Mouse (Mus musculus) kidney, postnatal 14 days (tissue): ENCODE measurements around the gene Rims4.

Experiments
- DNase-seq: peaks from one replicate; pipeline ENCODE4 v3.0.0; 2022; ENCODE audit warnings: mixed read lengths

Gene Rims4

GRCm38 (mm10) chr2:163918317-163919258, at the start of gene Rims4:
TSS of gene Rims4 (minus strand) at chr2:163918683.
- peak; percentile 38 for DNase-seq

GRCm38 (mm10) chr2:163965706-163966105, 47.2 kb upstream of the Rims4 start:
- DNase-seq = no peak

GRCm38 (mm10) chr2:163964606-163965560, 46.4 kb upstream of the Rims4 start:
- no peak for DNase-seq

- no peak for DNase-seq
These were observed 35.3 kb upstream of the Rims4 start for GRCm38 (mm10) chr2:163953622-163954310.

DNA sequence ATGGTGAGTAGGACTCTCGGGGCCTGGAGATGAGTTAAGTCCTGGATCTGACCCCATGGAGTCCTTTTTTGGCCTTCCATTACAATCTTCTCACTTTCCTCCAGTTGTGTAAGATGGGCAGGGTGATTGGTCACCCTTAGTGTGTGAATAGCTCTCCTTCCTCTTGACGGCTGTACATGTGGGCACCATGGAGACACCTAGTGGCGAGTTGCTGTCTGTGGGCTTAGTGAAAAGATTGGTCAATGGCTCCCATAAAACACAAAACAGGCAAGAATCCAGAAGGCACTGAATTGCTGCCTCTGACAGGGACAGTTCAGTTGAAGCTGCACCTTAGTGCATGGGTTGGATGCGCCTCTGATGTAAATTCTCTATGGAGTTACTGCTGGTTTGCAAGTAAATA, 33.3 kb upstream of the Rims4 start:
- DNase-seq = peak; percentile 71

DNA sequence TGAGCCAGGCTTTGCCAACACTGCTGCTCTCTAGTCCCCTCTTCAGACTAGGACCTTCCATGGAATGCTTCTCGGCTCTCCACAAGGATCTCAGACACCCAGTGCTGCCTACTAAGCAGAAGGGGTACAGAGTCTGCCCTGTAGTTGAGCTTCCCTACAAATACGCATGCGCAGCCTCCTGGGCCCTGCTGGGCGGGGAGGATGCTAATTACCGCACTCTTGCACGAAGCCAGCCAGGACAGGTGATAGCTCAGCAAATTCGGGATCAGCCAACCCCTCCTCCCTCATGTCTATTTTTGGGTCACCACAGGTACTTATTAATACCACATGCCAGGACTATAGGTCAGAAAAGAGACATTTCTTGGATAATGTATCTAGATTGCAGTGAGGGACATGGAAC, 29.5 kb upstream of the Rims4 start:
- DNase-seq = no peak

DNA sequence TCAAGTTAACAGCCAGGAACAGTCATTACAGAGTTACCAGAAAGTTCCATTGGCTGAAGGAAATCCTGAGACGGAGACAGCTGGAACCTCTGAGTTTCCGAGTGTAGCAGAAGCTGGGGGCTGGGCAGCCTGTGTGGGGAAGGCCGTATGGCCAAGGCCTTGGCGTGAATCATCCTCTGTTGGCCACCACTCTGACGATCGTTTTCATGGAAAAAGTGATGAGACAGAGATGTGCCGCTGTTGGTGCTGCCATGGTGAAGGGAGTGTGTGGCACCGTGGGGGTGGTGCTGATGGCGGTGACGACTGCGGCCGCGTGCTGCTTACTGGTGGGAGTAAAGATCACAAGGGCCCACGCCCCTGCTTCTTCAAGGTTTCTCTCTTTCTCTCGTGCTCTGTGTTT, 27.7 kb upstream of the Rims4 start:
- DNase-seq = no peak

GRCm38 (mm10) chr2:163944511-163944910, 26.0 kb upstream of the Rims4 start:
- no peak for DNase-seq

- no peak for DNase-seq
These were observed 24.6 kb upstream of the Rims4 start for GRCm38 (mm10) chr2:163943056-163943455.

DNA sequence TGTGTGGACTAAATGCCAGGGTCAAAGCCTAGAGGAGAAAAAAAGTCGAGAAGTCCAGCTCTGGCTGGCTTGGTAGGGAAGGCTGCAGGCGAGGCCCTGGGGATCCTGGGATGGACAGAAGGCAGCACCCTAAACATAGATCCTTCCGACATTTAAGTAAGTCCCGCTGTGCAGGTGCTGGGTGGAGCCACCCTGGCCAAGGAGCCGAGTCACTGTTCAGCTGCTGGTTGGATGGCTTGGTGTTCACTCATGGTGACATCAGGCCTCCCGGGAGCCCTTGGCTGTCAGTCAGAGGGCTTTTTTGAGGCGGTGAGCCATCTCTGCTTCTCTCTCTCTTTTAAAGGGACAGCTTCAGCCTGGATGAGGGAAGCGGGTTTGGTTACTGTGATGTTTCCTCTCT, 21.0 kb upstream of the Rims4 start:
- DNase-seq = no peak

DNA sequence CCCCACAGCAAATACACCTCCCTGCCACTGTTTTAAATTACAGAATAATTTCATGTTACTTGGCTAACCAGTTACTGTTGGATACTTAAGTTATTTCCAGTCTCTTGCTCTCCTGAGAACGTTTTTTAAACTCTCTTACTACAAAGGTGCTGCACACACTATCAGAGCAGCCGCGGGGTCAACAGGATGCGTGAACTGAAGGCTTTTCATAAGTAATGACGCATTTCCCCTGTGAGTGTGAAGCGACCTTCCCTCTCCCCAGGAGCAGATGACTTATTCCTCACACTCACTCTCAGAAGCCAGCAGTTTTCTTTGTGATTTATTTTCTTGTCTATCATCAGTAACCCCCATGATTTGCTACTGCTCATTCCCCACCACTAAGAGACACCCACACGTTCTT, 13.7 kb upstream of the Rims4 start:
- DNase-seq = peak; percentile 20

DNA sequence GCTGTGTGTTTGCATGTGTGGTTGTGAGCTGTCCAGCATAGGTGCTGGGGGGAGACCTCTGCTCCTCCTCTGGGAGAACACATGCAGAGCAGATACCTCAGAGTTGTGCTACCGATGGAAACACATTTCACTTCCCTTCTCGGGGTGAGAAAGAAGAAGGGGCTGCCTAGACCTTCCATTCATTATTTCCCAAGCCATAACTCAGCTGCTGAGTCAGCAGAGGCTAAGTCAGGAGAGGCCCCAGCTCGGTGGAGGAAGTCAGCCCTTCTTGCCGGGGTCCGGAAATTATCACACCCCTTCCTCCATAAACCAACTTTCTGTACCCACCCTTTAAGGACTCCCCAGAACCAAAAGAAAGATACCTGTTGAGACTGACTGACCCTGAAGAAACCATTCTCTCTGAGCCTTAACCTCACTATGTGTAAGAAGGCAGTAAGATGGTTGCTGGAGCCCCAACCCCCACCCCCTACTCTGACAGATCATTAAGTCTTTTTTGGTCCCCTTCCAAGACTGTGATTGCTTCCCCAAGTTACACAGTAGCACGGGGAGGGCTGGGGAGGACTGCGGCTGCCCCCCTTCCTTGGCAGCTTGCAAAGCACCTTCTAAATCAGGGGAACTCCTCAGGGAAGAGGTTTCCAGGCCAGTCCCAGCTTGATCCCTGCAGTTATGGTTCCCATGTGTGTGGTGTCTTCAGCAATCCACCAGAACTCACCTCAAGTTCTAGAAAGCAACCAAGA, 10.1 kb upstream of the Rims4 start:
- no peak for DNase-seq

DNA sequence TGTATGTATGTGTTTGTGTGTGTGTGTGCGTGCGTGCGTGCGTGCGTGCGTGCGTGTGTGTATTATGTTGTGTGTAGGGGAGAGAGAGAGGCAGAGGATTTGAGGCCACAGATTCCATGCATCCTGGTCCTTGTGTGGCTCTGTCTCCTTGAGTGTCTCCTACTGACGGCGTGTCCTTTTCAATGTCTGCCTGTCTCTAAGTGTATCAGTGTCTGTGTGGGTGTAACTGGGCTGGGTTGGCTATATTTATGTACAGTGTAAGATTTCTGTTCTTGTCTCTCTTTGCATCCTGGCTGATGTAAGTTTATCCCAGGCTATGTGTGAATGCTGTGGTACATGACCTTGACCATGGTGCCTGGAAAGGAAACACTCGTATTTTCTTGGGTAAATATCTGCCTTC, 6.6 kb upstream of the Rims4 start:
- no peak for DNase-seq

GRCm38 (mm10) chr2:163924531-163924930, 6.0 kb upstream of the Rims4 start:
- DNase-seq = no peak

- no peak for DNase-seq
These were observed 4.6 kb upstream of the Rims4 start for GRCm38 (mm10) chr2:163923113-163923512.

GRCm38 (mm10) chr2:163919581-163919980, 1.1 kb upstream of the Rims4 start:
- DNase-seq = no peak

GRCm38 (mm10) chr2:163916703-163917102, 1.8 kb downstream of the Rims4 start:
- DNase-seq = no peak

DNA sequence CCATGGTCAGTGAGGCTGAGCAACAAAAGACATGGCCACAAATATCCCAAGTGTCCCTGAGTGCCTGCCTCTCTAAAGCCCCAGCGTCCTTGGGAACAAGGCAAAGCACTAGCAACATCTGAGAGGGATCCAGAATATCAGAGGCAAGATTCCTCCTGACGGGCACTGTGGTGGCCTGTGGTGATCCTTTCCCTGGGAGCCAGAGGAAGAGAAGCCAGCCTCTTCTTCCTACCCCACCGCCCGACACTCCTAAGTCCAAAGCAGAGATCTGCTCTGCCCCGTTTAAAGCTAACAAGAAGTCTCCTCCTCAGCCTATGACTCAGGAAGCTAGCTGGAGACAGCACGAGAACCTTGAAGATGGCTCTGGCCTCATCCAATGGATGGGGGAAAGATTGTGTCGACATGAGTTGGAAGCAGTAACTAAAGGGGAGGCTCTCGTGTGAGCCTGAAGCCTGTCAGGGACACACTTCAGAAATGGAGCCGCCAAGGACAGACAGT, 3.1 kb downstream of the Rims4 start:
- DNase-seq = no peak

DNA sequence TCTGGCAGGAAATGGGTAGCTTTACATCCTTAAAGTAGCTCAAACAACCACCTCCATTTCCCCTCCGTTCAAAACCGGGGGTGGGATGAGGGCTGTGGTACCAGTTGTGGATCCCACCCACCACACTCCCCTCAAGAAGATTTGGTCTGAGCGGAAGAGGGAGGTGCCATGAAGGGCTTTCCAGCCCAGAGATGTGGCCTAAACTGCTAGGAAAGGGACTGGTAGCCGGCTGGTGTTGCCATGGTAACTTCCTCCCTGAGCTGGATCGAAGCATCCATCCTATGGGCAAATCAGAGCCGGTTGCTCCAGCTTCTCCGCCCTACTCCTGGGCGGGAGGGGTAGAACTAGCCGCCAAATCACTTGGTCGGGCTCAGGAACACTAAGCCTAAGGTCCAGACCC, 4.4 kb downstream of the Rims4 start:
- no peak for DNase-seq

GRCm38 (mm10) chr2:163913704-163914103, 4.8 kb downstream of the Rims4 start:
- no peak for DNase-seq

DNA sequence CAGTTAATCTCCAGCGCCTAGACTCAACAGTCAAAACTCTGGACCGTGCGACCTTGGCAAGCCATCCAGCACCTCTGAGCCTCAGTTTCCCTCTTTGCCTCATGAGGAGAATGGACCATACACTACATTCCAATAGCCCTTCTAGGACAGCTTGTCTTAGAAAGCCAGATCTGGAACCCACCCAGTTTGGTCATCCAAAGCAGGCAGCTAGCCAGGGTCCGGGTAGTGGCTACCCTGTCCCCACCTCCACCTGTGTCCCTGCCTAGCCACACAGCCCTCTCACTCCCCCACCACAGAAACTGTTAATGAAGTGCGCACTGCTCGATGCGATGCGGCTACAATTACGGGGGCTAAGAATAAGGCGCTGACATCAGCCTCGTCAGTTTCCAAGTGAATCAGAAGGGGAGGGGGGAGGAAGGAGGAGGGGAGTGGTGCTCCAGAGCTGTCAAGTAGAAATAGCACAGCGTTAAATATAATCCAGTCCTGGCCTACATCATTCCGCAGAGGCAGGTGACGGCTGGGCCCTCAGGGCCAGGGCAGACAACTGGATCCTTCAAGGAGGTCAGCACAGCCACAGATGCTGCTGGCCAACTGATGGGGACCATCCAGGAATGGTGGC, 6.5 kb downstream of the Rims4 start:
- DNase-seq = no peak

- DNase-seq = no peak
These were observed 8.9 kb downstream of the Rims4 start for GRCm38 (mm10) chr2:163909604-163910003.
